Mouse (Mus musculus) spleen, postnatal 10 days (tissue): Measurements from ENCODE around the gene Ascl5.

ENCODE experiments used
- DNase-seq, 2 experiments: peaks; one replicate each; pipeline ENCODE4 v3.0.0; 2021 to 2022; ENCODE audit warnings: low spot score in 2 of 2

Ascl5 gene

DNA sequence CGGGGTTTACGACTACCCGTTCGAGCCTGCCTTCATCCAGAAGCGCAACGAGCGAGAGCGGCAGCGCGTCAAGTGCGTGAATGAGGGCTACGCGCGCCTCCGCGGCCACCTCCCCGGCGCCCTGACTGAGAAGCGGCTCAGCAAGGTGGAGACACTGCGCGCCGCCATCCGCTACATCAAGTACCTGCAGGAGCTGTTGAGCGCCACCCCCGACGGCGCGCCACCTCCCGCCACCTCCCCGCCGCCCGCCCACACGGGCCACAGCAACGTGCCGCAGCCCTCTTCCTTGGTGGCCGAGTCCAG, 360 bp downstream of the Ascl5 start:
- DNase-seq: peak in 1 of 2 experiments; percentile 30

DNA sequence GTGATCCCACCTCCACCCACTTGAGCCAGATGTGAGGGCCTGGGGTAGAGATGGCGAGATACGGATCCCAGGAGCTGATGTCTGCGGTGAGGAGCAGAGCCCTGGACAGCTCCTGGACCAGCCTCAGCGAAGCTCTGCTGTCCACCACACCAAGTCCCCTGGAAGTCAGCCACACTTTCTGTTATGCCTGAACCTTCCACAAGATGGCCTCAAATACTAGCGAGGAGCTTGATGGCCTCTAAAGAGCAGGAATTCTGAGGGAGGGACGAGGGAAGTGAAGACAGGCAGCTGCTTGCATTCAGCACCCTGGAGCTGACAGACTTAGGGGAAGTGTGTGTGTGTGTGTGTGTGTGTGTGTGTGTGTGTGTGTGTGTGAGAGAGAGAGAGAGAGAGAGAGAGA, 861 bp downstream of the Ascl5 start:
- DNase-seq: peak in 1 of 2 experiments; percentile 32

DNA sequence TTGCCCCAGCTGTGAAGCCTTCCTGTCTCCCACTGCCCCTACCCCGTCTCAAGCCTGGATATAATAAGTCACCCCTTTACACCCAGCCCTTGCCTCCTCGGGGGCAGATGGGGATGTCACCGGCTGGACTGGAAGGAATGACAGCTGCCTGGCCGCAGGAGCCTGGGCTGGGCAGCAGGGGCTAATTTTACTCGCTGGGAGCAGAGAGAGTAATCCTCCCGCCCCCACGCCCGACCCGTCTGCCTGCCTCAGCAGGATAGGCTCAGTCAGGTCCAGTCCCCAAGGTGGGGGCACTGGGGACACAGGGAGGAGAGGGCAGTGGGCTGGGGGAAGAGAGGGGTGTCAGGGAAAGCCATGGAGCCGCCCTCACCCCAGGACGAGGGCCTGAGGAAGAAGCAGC, 1.9 kb downstream of the Ascl5 start, which contains the start of gene Cacna1s:
Gene Cacna1s (plus strand): TSS at position 204 of the 400 bp plus-strand sequence.
- no peak for DNase-seq

DNA sequence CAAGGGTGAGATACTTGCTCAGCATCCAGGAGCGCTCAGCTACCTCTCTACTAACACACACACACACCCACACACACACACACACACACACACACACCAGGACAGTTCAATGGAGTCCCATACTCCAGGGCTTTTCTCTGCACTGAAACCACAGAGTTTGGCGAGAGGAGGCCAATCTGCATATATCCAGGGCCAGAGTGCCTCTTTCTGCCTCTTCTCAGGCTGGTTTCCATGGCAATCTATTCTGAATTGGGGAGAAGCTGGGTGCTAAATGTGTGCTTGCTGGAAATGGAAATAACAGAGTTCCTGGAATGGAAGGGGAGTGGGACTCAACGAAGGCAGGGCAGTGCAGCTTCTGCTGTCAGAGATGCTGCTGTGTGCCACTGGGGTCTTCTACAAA, 5.2 kb downstream of the Ascl5 start:
- DNase-seq: no peak

DNA sequence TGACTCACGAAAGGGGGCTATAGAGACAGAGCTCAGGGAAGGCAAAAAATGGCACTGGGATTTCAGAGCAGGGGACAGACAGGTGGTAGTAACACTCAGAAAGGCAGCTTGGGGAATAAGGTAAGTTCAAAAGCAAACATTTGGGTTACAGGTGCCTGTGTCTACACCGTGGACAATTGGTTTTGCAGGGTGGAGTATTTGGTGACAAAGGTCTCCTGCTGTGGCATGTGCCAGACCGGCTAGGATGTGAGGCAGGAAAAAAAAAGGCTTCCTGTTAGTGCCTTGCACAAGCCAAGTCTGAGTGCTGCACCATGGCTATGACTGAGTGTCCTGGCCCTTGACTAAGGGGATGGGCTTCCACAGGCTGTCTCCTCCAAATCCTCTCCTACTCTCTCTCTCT, 8.0 kb downstream of the Ascl5 start:
- no peak for DNase-seq

DNA sequence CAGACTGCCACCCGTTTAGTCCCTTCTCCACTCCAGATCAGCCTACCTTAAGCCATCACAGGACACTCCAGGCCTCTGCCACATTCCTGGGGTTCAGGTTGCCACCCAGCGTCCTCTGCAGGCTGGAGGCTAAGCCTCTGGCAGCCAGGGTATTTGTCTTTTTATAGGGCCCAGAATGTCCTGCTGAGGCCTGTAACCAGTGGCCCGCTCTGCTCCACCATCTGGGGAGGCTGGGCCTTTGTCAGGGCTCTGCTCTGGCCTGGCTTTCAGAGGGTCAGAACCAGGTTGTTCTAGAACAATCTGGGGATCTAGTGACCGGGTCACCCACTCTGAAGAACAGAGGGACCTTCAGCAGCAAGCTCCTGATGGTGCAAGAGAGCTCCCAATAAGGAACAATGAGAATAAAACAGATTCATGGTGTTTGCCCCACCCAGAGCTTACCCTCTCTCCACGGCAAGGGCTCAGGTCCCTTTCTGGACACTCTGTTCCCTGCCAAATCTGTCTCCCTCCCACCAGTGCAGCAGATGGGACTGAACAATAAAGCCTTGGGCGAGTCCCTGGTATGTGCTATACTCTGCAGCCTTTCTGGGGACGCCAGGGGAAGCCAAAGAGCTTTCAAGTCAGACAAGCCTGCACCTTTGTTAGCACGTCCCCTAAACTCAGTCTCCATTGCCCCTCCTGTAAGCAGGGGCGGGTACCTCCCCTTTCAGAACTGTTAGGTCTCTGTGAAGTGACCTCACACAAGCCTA, 10.6 kb downstream of the Ascl5 start:
- peak; percentile 41 to 78 for DNase-seq

DNA sequence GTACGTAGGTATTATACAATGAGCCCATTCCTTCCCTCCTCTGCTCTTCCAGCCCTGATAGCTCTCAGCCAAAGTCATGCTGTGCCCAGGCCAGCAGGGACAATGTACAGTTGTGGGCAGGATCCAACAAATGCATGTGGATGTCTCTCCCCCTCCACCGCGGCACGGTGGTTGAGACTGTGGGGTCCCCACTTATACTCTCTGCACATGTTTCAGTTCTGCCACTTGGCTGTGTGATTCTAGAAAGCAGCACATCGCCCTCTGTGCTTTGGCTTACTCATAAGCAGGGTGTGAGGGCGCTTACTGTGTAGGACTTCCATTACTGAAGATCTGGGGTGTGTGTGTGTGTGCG, 11.2 kb downstream of the Ascl5 start:
- no peak for DNase-seq

DNA sequence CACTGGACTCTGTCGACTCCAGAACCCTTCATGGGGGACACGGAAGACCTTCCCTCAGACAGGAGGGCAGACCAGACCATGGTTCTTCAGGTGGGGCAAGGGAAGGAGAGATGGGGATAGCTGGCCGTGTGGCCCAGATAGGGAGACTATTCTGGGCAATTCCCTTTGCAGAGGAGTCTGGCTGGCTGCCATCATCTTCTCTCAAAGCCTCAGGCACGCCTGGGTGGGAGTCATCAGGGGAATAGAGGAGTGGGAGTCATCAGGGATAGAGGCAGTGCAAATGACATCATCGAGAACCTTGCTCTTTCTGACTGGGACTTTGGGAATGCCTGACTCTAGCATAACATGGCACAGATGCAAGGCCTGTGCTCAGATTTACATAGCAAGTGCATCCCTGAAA, 13.4 kb downstream of the Ascl5 start:
- no peak for DNase-seq

DNA sequence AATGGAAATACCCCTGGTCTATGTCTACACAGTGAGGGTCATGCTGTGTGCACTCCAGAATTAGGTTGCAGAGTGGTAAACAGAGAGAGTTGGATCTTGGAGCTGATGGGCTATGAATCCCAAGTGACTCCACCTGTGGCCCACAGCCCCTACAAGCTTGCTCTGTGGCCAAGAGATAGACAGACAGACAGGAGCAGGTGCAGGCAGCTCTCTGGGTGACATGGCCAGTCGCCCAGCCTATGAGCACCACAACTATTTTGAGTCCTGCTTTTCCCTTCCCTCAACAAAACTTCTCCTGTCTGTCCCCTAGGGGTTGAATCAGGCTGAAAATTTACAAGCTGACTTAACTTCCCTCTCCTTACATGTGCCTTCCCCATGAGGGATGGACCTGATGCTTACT, 16.0 kb downstream of the Ascl5 start:
- DNase-seq: no peak

DNA sequence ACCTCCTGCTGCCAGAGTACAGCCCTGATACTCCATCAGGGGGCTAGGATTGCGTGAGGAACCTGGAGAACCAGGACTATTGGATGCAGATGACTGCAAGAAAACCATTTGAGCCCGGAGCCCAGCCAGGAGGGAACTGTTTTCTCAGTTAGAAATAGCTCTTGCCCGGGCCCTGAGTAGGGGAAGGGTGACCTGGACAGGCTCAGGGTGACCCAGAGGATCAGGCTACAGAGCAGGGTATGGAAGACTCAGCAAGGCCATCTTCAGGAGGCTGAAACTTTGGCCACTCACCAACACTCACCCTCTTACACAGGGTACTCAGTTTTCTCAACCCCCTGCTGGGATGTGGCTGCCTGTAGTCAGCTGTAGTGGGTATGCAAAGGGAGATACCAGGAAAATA, 17.0 kb downstream of the Ascl5 start:
- DNase-seq: no peak

DNA sequence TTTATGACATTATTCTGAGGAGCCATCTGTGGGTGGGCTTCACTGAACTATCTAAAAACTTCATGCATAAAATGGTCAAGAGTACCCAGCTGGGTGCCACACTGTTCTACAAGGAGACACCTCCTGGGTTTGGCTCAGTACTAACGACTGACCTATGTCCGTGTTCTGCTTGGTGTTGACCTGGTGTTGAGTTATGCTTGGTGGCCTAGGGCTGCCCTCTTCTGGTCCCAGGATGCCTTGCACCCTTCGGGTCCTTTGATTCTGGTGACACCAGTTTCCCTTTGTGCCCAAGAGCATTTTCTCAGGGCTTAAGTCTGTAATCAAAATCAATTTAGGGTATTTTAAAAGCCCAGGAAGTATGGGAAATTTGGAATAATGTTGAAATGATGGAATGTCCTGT, 25.5 kb downstream of the Ascl5 start:
- peak in 1 of 2 experiments; percentile 51 for DNase-seq

DNA sequence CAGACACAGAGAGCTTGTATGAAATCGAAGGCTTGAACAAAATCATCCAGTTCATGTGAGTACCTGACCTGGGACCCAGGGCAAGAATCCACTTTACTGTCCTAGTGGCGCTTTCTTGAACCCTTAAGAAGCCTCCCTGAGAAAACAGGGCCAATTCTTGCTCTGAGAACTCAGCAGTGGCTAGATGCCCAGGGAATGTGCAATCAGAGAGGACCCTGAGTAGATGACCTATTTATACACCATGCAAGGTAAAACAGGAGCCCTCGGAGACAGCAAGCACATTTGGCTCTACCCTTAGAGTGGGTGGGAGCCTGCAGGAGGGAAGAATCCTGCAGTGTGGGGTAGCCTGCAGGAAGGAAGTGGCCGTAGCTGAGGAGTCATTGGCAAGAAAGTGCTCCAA, 27.1 kb downstream of the Ascl5 start:
- no peak for DNase-seq

DNA sequence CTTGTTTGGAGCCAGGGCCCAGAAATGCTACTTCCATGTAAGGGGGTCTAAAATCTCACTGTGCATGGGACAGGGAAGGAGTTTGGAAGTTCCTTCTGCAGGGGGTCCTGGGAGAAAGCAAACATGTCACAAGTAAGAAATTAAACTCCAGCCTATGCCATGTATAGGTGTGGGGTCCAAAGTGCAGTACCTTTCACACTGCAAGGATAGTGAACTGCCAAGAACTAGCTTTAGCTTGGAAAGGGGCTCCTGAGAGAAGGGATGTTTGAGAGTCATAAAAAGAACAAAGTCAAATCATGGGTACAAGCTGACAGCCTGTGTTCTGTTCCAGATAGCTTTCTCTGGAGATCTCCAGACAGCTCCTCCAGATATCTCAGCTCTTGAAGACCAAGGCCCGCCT, 30.6 kb downstream of the Ascl5 start:
- DNase-seq: no peak

DNA sequence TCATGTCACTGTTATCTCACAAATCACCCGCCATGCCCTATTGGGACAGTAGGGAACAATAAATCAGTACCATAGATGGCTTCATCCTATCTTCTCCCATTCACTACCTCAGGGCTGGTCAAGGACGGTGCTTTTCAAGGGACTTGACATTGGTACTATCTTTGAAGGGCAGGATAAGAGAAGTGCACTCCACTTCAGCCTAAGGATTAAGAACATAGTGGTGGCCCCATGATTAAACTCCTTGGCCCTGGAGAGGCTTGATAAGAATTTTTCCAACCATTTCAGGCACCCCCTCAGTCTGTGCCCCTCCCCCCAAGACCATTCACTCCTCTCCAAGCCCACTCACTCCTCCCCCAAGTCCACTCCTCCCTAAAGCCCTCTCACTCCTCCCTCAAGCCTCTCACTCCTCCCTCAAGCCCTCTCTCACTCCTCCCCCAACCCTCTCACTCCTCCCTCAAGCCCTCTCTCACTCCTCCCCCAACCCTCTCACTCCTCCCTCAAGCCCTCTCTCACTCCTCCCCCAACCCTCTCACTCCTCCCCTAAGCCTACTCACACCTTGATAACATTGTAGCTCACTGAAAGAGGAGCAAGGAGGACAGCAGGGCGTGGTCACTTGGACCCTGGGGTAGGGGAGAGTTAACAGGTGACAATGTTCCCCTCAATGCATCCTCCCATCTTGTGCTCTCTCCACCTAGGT, 35.5 kb downstream of the Ascl5 start:
- DNase-seq: no peak

DNA sequence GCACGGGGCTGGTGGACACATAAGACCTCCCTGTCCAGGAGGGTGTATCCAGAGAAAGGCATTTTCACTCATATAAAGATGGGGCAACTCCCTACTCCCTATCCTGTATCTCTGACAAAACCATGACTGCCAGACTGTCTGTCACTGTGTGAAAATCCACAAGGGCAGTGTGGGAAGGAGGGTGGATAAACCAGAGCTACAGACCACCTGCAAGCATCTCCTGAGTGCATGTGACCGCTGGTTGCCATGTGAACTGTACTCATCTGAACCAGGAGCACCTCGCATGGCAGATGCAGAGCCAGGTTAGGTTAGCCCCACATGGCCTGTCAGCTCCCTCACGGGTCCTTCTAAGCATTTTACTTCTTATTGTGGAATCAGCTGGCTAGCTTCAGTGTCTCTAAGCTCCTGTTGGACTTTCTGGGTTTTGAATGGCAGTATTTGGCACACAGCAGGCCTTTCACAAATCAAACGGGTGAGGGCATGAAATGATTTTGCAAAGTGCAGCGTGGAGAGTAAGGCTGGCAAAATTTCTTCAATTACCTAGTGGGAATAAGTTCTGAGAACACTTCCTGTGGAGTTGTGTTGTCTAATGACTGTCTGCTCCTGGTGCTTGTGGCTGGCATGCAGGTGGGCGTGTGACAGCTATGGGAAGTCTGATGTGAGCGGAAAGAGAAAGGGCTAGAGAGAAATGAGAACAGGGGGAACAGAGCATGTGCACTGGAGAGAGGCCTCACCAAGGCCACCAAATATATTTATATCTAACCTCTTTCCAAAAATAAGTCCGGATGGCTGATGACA, 39.0 kb downstream of the Ascl5 start:
- DNase-seq: no peak

DNA sequence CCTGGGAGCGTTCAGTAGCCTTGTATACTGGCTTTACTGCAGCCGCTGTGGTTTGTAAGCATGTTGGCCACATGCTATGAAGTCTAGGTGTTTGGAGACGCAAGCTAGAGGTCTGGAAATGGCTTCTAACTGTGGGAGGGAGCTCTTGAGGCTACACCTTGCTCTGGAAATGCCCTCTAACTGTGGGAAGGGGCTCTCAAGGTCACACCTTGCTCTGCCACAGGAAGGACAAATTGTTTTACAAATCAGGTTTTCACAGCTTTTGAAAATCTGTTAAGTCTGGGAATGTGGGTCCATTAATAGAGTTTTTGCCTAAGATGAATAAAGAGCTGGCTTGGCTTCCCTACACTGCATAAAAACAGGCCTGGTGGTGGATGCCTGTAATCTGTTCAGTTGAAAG, 43.1 kb downstream of the Ascl5 start:
- no peak for DNase-seq

DNA sequence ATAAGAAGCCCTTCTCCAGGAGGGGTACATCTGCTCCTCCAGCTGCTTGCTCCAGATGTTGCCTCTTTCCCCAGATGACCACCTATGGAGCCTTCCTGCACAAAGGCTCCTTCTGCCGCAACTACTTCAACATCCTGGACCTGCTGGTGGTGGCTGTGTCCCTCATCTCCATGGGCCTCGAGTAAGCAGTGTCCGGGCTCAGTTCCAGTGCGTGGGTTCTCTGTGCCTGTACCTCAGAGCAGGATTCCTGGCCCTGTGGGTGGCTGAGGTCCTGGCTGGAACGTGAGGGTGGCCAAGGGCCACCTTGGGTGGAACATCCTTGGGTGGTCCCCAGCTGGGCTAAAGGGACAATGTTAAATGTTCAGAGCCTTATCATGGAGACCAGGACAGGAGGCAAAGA, 44.2 kb downstream of the Ascl5 start:
- DNase-seq: no peak
